Mouse (Mus musculus) thymus, adult 2 months (tissue): ENCODE results near the gene Pcsk4.

Source experiments
- CTCF ChIP-seq: fragments of 200-500 bp; IDR thresholded peaks from 2 replicates; pipeline ENCODE4 v1.5.1; 2012; ENCODE audit warnings: mild to moderate bottlenecking, control low read depth, low read length, moderate library complexity, borderline replicate concordance; ENCODE audit not compliant: control insufficient read depth, poor library complexity, insufficient read depth; ENCODE audit errors: extremely low read depth
- POLR2A ChIP-seq: fragments of 200-500 bp; IDR thresholded peaks from 2 replicates; pipeline ENCODE4 v1.6.1; 2012; ENCODE audit warnings: mild to moderate bottlenecking, low read length, control low read depth, moderate library complexity; ENCODE audit not compliant: control insufficient read depth, poor library complexity, insufficient read depth; ENCODE audit errors: extremely low read depth

- TF ChIP-seq POLR2A (no peak), CTCF (no peak)
Observed at GRCm38 (mm10) chr10:80347514-80347967, 18.2 kb upstream of the Pcsk4 start.
